Mouse (Mus musculus) kidney, postnatal 36 days (tissue): ENCODE data around the gene Rbp1.

ENCODE experiments used
- DNase-seq, 2 experiments: peaks; one replicate each; pipeline ENCODE4 v3.0.0; 2021 to 2022; ENCODE audit warnings: mixed read lengths in 2 of 2

Rbp1 gene

GRCm38 (mm10) chr9:98422656-98423055, at the start of gene Rbp1:
Rbp1 (plus strand) TSS chr9:98422961.
- peak in 1 of 2 experiments; percentile 36 for DNase-seq

- no peak for DNase-seq
These were observed 49.4 kb upstream of the Rbp1 start for GRCm38 (mm10) chr9:98373358-98373757.

- DNase-seq = no peak
These were observed 47.9 kb upstream of the Rbp1 start for GRCm38 (mm10) chr9:98374897-98375296.

- peak; percentile 43 to 70 for DNase-seq
These were observed 47.2 kb upstream of the Rbp1 start for GRCm38 (mm10) chr9:98375329-98376170.

- no peak for DNase-seq
These were observed 43.0 kb upstream of the Rbp1 start for GRCm38 (mm10) chr9:98379736-98380135.

- no peak for DNase-seq
These were observed 42.2 kb upstream of the Rbp1 start for GRCm38 (mm10) chr9:98380593-98380992.

GRCm38 (mm10) chr9:98387741-98388632, 34.8 kb upstream of the Rbp1 start:
- DNase-seq = no peak

GRCm38 (mm10) chr9:98388633-98388965, 34.2 kb upstream of the Rbp1 start:
- DNase-seq = no peak

- DNase-seq = no peak
These were observed 29.3 kb upstream of the Rbp1 start for GRCm38 (mm10) chr9:98393496-98393895.

GRCm38 (mm10) chr9:98397211-98397610, 25.6 kb upstream of the Rbp1 start:
- no peak for DNase-seq

GRCm38 (mm10) chr9:98397866-98398265, 24.9 kb upstream of the Rbp1 start:
- DNase-seq = no peak

GRCm38 (mm10) chr9:98400185-98400894, 22.4 kb upstream of the Rbp1 start:
- no peak for DNase-seq

- no peak for DNase-seq
These were observed 21.1 kb upstream of the Rbp1 start for GRCm38 (mm10) chr9:98401611-98402010.

- DNase-seq = no peak
These were observed 15.0 kb upstream of the Rbp1 start for GRCm38 (mm10) chr9:98407771-98408170.

- DNase-seq = peak; percentile 72 to 90
These were observed 13.6 kb upstream of the Rbp1 start for GRCm38 (mm10) chr9:98409137-98409536.

- no peak for DNase-seq
These were observed 7.3 kb upstream of the Rbp1 start for GRCm38 (mm10) chr9:98415427-98415826.

GRCm38 (mm10) chr9:98417919-98418318, 4.8 kb upstream of the Rbp1 start:
- DNase-seq = peak; percentile 20 to 55

- DNase-seq = peak; percentile 45 to 60
These were observed 4.4 kb upstream of the Rbp1 start for GRCm38 (mm10) chr9:98418346-98418745.

- DNase-seq = no peak
These were observed 2.1 kb upstream of the Rbp1 start for GRCm38 (mm10) chr9:98420666-98421065.

GRCm38 (mm10) chr9:98421903-98422302, 858 bp upstream of the Rbp1 start:
- DNase-seq = no peak

- no peak for DNase-seq
These were observed 930 bp downstream of the Rbp1 start for GRCm38 (mm10) chr9:98423691-98424090.

GRCm38 (mm10) chr9:98424291-98424690, 1.5 kb downstream of the Rbp1 start:
- peak in 1 of 2 experiments; percentile 14 for DNase-seq

- peak; percentile 56 to 73 for DNase-seq
These were observed 2.0 kb downstream of the Rbp1 start for GRCm38 (mm10) chr9:98424725-98425210.
